Mouse (Mus musculus): ENCODE measurements at regions not wholly inside any gene's neighbourhood (a gene's known extent, or its start where the extent isn't known, plus 50 kb on each side); places are given as distances from the start of the nearest gene placed in this dataset.

DNA sequence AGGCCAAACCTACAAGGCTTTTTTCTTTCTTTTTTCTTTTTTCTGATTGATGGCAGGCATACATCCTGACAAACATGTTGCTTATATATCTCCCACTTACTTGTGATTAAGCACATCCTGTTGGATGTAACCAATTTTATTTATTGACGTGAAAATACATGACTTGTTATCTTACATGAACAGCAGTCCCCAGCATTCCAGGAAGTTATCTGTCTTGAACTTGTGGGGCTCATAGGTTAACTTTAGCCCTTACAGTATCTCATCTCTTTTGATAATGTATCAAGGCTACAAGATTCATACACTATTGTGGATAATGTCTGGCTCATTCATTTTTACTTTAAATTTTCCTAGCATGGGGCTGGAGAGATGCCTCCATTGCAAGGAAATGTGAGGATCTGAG, 852.0 kb upstream of the Agtr1b start:
- DNase-seq = no peak

DNA sequence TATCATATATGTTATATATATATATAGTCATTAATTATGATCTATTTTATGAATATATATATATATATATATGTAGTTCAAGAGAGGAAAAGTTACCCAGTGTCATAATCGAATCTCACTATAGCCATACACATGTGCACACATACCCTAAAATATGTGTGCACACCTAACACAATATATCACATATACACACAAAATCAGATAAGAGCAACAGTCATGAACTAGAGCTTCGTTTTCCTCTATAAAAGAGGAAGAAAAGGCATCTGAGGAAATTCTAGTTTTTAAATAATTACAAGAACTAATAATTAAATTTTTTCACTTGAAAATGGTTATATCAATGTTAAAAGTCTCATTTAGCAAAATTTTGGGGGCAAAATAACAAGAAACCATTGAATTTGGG, 835.3 kb upstream of the Tbl1xr1 start:
- no peak for DNase-seq

DNA sequence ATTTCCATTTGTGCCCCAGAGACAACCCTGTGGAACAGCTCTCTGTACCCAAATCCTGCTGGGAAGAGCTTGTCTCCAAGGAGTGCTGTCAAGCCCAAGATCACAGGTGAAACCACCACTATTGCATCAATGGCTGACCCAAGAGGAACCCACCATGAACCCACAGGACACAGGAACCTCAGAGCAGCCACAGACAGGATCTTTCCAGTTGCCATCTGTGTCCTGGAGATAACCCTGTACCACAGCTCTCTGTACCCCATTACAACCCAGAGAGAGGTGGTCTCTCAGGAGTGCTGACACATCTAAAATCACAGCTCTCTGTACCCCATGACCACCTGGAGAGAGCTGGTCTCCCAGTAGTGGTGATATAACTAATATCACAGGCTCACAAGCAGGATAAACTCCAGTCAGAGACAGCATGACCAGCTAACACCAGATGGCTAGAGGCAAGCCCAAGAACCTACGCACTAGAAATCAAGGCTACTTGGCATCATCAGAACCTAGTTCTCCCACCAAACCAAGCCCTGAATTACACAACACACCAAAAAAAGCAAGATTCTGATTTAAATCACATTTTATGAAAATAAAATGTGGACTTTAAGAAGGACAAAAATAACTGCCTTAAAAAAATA, 820.2 kb upstream of the Tbl1xr1 start:
- no peak for DNase-seq

DNA sequence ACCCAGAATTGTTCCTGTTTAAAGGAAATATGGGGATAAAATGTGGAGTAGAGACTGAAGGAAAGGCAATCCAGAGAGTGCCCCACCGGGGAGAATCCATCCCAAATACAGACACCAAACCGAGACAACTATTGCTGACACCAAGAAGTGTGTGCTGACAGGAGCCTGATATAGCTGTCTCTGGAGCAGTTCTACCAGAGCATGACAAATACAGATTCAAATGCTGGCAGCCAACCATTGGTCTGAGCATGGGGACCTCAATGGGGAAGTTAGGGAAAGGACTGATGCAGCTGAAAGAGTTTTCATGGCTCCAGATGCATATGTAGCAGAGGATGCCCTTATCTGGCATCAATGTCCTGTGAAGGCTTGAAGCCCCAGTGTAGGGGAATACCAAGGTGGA, 813.1 kb upstream of the Tbl1xr1 start:
- DNase-seq = no peak

DNA sequence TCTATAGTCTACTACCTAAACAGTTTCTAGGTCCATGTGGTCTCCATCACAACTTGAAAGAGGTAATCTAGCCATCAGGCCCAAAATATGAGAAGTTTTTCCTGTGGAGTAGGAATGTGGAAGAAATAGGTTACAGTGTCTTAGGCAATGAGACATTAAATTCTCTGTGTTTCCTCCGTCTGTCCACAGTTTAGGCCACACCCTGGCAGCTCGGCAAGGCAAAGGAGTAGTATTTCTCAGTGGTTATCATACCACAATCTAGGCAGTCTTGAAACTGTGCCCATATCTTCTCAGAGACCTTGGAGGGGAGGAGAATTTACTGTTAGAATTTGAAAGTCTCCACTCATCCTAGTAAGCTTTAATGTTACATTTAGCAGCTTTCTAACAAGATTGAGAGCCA, 811.0 kb upstream of the Tbl1xr1 start:
- no peak for DNase-seq

DNA sequence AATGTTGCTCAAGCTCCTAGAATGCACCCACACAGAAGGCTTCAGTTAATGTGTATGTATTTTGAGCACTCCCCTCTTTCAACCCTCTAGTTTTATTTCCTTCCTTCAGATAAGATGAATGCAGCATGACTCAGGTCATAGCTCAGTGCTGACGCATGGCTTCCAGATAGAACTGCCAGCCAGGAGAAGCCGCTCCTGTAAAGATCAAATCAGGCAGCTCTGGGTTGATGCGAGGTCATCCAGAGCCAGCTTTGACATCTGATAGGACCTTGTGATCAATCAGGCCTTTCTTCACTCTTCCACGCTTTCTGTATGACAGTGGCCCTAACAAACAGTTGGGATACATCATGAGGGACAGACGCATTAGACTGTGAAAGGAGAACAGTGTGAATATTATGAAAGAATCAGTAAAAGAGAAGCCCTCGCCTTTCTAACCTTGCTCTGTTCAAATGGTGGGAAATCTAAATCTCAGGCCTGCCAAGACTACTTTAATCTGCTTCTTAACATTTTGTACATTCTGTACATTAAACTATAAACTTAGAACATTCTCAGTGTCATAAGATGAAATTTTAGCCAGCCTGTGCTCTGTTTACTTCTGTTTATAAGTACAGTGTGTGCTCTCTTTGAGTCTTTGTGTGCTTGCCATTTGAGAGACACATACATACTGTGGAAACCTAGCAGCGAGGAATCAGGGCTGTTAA, 807.9 kb upstream of the Tbl1xr1 start:
- no peak for DNase-seq

DNA sequence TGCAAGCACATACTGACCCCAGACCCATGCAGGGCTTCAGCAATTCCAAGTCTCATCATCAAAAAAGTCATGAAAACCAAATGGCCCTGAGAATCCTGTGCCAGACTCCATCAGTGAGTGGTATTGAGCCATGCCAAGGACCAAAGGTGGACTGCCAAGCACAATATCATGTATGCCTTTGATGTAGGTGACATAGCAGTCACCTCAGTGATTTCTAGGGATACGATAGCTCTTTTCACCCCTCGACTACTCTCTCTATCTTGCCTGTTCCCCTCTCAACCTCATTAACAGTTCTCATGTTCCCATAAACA, 807.4 kb upstream of the Tbl1xr1 start:
- DNase-seq = no peak

DNA sequence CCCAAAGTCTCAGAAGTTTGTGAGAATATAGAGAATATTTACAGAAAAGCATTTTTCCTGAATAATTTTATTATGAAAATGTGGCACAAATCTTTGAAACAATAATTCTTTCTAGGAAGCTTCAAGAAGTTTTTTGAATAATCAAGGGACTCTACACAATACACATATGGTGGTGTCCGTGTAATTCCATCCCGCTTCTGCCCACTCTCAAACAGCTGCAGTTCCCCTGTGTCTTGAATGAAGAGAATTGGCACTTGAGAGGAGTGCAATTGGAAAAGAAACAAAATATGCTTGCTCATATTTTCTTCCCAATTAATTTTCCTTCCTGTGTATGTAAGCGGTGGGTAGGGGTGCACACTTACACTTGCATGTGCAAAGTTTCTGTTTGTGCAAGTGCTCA, 805.7 kb upstream of the Tbl1xr1 start:
- no peak for DNase-seq

DNA sequence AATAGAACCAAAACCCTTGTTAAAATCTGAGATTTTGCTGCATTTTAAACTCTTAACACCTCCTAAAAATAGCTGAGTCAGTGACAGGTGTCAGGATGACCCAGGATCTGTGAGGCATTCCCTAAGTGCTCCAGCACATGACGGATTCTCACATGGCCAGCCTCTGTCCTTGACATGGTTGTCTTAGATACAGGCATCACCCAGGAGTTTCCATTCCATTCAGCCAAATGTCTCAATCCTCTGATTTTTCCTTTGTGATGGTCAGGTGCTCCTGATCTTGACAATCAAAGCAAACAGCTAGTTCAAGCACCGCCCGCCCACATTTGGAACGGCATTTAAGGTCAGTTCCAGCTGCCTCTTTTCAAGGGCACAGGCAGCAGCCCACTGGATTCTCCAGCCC, 804.2 kb upstream of the Tbl1xr1 start:
- no peak for DNase-seq

DNA sequence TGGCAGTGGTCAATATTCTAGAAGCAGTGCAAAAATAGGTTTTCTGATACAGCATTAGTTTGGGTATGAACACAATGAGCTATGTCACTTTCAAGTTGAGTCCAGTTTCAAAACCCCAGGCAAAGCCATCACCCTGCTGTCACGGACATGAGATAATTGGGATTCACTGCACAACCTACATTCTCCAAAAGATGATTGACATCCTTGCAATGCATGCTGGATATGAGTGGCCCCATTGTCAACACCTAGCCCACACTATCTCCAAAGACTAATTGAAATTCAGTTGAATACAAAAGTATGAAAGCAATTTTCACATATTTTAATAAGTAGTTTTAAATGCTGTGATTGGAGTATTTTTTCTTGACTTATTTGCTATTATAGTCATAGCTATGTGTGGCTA, 783.7 kb upstream of the Tbl1xr1 start:
- DNase-seq = no peak

DNA sequence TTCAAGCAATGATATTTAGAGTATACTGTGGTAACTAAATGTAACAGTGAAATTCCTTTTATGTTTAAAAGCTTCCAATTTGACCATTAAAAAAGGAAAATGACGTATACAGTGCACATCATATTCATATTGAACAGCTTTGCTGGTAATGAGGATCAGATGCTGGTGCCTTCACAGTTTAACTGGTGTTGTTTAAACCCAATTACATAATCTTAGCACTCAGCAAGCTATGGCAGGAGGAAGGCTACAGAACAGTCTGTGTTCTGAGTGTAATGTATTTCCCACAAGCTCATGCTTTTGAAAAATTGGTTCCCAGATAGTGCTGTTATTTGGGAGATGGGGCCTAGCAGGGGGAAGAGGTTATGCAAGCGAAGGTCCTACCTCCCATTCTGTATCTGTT, 783.1 kb upstream of the Tbl1xr1 start:
- DNase-seq = no peak

DNA sequence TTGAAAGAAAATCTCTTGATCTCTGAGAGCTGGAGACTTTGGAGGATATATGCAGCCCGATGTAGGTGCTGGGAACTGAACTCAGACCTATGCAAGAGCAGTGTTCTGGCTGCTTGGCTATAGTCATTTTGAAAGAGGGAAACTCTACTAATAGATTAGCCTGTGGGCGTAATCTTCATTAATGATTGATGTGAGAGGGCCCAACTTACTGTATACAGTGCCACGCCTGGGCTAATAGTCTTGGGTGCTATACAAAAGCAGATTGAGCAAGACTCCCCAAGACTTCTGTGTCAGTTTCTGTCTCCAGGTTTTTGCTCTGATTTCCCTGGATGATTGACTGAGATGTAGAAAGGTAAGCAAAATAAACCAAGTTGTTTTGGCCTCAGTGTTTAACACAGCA, 781.7 kb upstream of the Tbl1xr1 start:
- DNase-seq = no peak

DNA sequence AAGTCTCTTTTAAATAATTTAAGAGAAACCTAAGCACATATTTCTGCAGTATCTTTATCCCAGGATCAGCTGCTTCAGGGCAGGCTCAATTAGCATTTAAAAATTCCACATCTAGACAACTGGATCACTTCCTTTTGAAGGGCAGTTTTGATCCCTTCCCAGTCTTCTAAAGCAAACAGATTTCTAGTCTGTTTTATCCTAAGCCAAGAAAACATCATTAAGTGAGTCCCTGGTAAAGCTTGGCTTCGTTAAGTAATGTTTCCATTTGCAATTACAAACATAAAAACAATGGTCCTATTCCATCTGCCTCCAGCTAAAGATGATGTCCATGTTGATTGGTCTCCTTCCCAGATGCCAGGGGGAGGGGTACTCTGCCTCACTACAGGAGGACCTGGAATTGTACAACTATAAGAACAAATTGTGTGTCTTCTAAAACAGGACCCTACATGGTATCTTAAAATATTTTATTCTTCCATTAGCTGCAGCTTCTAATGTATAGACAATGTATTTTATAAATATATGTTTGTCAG, 779.8 kb upstream of the Tbl1xr1 start:
- no peak for DNase-seq

DNA sequence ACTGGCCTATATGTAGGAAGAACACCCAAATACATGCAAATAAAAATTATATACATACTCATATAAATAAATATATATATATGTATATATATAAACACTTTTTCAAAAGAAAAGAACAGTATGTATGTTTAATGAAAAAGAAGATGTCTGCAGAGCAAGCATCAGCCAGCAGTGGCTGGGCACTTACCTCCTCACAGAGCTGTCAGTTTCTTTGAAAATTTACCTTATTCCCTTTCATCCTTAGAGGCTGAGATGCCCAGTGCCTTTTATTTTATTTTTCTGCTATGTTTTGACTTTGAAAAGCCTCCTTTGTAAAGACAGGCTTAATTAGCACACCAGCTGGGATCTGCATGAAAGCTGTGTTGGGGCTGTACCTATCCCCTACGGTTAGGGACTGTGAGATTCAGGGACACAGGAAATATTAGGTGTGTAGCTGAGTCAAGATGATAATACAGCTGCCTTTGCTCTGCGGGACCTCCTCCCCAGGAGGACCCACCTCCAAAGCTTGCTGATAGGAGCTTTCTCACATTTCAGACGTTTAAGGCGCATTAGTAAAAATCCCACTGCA, 751.0 kb upstream of the Tbl1xr1 start:
- no peak for DNase-seq

DNA sequence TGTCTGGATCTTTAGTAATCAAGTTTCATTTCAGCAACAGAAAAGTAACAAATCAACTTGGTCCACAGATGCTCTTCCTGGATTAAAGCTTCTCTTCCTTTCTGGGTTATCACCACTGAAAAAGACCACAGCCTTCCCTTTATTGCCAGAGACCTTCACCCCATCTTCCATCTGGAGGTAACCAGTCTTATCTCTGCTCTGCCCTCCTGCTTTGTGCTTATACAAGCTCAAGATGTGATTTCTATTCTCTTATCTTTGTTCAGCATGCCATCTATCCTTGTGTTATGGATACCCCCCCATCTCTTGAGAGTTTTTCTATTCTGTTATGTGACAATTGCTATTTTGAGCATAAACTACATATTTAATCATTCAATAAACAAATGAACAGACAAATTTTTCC, 734.5 kb upstream of the Tbl1xr1 start:
- DNase-seq = no peak

DNA sequence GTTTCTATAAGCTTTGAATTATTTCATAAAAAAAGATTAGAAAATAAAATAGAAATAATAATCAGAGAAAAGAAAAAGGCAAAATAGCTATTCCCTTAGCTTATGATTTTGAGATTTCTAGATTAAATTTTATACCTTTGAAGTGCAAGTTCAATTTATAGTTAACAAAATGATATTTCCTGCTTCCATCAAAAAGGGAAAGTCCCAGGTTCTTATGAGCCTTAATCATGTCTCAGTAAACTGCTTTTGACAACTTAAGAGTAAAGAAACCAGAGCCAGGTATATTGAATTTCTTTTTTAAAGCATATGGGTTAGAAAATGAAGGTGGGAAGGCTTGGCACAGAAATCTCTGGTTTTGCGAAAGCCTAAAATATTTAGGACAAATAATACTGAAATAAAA, 733.4 kb upstream of the Tbl1xr1 start:
- DNase-seq = no peak

DNA sequence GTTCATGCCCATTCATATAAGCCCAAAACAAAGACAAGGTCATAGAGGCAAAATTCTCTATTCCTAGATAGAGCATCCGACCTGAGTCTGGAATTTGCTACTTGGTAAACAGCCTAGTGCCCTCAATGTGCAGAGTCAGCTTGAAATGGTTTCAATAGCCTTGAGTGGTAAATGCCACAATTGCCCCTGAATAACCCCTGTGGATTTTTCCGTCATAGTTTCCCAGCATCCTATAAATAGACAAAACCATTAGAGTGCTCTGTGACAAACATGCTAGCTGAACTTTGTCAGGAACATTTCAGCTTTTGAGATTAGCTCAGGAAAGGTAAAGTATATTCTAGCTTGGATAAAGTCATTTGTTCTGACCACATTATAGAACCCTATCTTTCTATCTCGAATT, 727.0 kb upstream of the Tbl1xr1 start:
- DNase-seq = no peak

DNA sequence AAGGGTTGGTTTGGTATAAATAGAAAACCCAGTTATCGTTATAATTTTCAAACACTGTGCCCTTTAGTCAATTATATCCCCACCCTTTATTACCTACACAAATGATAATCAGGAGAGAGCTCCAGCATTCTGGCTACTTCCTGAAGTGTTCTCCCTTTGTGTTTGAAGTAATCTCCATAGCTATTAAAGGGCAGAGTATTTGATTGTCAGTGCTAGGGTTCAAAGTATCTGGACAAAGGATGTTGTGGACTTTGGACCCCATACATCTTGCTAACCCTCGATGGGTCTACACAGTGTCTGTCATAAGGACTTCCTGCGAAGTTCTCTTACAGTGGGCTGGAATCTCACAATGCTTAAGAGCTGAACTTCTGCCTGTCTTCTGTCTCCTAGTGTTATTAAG, 720.3 kb upstream of the Tbl1xr1 start:
- no peak for DNase-seq

DNA sequence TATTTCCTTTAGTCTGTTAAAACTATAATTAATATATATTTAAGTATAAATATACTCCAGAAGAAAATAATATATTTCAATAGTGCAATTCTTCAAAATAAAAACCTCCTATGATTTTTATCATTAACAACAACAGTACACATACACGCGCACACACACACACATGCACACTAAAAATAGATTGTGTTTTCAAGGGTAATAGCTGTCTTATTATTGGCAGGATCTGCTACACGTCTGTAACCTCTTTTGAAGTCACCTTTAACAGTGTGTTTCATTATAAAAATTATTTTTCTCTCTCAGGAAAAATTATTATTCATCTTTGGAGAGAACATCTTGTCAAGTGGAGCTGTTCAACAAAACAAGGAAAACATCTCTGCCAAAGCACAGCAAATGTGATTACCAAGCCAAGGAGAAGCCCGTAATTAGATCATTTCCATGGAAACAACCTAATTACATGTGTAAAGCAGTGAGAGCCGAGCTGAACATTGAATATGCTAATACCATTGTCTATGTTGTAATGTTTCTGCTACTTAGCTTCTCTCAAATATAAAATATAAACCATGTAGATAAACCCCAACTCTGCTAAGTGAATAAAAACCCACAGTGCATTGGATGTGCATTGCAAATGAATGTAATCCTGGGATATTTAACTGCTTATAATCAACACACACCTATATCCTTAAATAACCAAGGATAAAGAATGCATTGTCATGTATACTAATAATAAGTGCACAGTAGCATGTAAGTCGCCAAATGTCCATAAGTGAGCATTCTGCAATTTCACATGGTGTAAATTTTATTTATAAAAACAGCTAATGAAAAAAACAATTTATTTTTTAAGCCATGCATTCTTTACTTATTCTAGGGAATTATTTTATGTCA, 719.4 kb upstream of the Tbl1xr1 start:
- DNase-seq = no peak

DNA sequence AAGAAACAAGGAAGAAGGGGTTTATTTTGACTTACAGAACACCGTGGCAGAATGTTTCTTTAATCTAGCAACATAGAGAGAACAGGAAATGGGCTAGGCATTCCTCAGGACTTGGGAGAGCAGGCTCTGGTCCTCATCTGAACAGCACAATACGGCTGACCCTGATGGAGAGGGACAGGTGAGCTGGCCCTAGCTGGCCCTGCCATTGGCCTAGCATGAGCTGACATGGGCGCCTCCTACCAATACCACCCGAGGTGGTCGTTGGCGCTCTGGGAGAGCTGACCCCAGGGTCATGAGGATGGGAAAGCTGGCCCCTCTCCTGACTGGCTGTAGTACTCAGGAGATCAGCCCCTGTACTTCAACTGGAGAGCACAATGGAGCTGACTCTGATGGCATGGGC, 718.4 kb upstream of the Tbl1xr1 start:
- DNase-seq = no peak

DNA sequence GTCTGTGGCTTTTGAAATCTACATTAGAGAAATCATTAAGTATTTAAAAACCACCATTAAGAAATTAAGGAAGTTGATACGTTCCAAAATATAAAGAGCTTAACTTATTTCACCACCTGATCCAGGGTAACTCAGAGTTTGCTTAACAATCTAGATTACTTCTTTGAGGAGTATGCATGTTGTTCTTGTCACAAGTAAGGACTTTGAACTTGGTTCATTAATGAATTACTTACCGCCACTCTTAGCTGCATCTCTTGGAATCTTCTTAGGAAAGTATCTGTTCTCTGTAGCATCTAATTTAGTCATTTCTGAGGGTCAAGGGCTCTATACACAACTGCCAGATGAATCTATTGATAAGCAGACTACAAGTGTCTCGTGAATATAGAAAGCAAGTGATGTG, 715.4 kb upstream of the Tbl1xr1 start:
- DNase-seq = no peak

DNA sequence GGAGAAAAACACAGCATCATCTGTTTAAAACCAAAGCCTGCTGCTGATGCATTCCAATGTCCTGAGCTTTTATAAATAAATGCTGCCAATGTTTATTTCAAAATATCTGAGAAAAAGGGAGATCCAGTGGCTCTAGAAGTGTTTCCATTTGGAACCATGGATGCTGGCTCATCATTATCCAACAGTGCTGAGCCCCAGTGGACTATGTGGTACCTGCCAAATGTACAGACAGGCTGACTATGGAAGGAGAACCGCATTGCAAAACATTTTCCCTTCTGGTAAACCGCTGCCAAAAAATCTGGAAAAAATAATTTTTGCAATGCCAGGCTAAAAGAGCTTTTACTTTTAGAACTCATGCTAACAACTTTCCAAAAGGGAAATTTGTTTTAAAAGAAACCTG, 696.6 kb upstream of the Tbl1xr1 start:
- no peak for DNase-seq

DNA sequence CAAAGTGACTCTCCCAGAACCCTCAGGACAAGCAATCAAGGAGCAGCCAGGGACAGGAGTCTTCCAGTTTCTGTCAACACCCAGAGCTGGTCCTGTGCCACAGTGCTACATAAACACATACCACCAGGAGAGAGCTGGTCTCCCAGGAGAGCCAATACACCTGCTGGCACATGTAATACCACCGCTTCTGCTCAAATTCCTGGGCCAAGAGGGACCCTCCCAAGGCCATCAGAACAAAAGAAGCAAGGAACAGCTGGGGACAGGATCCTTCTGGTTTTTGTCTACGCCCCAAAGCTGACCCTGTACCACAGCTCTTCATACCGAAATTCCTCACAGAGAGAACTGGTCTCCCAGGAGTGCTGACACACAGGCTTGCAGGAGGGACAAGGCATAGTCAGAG, 695.4 kb upstream of the Tbl1xr1 start:
- no peak for DNase-seq

DNA sequence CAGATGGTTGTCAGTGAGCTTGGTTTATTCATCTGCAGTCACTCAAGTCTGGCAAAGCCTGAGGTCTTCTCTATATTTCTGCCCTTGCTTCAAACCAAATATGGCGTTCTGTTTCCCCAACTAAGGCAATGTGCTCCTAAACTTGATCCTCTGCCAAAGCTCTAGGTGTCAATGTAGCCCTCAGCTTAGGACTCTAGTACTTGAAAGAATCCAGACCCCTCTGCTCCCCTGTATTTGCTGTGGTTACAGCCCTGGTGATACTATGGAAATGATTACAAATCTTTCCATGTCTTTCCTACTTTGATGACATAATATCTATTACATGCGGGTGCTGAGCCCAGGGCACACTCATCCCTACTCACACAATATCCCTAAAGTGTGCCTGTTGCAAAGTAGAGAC, 672.9 kb upstream of the Tbl1xr1 start:
- no peak for DNase-seq

Data from kidney, postnatal 25 days (tissue).